Mouse (Mus musculus): ENCODE measurements around the gene Robo1. TPM values are rescaled to one million over a fixed set of nuclear protein-coding genes. Genes with fewer than 3 reads are reported as not detected.
A peak's percentile ranks its signal among the peaks of the same experiment; 100 is the strongest.

Gene Robo1
- polyA plus RNA-seq, 1 experiment from 2014 or later, result 41.4 TPM

DNA sequence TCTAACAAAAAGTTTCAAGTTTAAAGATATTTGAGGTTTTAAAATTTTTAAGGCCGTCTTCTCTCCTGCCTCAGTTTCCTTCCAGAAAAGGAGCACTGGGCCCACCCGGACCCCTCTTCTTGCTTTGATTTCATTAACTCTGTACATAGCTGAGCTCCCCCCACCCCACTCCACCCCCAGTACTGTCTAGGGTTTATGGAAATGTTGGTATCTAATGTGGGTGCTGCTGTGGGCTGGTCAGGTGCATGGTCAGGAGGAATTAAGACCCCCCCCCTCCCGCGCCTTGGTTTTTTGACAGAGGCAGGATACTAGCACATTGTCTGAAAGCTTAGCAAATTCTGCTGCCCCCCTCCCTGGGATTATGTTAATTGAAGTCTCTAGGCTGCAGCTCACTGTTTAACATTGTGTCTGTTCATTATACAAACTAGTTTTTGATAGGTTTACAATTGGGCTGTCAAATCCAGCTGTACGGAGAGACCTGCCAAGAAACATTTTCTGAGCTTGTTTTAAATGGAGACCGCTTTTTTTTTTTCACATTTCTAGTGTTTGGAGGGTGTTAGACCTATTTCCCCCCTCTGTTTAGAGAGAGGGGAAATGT is 620.5 kb downstream of the Robo1 start:
- Histone ChIP-seq H3K27ac (ENCODE audit: low read depth, low read length) (no peak overlapping the region), H3K4me1 (replicated peaks; ENCODE audit: control insufficient read depth, insufficient read depth, low read length) (peaks cover 7% of the 10 kb centered on the region; the same call in 1 of the 2 replicates), H3K9me3 (ENCODE audit: control insufficient read depth, low read length) (no peaks in the 10 kb centered on the region), H3K36me3 (ENCODE audit: control insufficient read depth, insufficient read depth, low read length) (no peaks in the 10 kb centered on the region), H3K9ac (ENCODE audit: low read length) (no peak overlapping the region), H3K27me3 (ENCODE audit: control insufficient read depth, insufficient read depth, low read length) (no peaks in the 10 kb centered on the region), H3K4me3 (ENCODE audit: low read depth, low read length) (no peak overlapping the region), H3K4me2 (ENCODE audit: low read depth, low read length, severe bottlenecking) (no peak overlapping the region)
- WGBS, result 48% methylated on average over 6 of the region's 6 CpGs
- peak; percentile 57; the same call in 1 of the 2 replicates for ATAC-seq (replicated peaks; ENCODE audit: low FRiP score)
- no peak for DNase-seq (ENCODE audit: low spot score)

- ATAC-seq (replicated peaks; ENCODE audit: low FRiP score) (no peak), DNase-seq (ENCODE audit: low spot score) (no peak)
- Histone ChIP-seq H3K4me1 (replicated peaks; ENCODE audit: control insufficient read depth, insufficient read depth, low read length) (0 out of 2 replicates have a peak, but pooled peaks cover 3% of the 10 kb centered on the region), H3K9ac (ENCODE audit: low read length) (no peak overlapping the region), H3K4me2 (ENCODE audit: low read depth, low read length, severe bottlenecking) (no peak overlapping the region), H3K27me3 (ENCODE audit: control insufficient read depth, insufficient read depth, low read length) (no peaks in the 10 kb centered on the region), H3K36me3 (ENCODE audit: control insufficient read depth, insufficient read depth, low read length) (no peaks in the 10 kb centered on the region), H3K4me3 (ENCODE audit: low read depth, low read length) (no peak overlapping the region), H3K9me3 (ENCODE audit: control insufficient read depth, low read length) (no peaks in the 10 kb centered on the region), H3K27ac (ENCODE audit: low read depth, low read length) (no peak overlapping the region)
- WGBS, result 80% methylated on average over 4 of the region's 4 CpGs
Measured at GRCm38 (mm10) chr16:72930871-72931270, 622.8 kb downstream of the Robo1 start.

DNA sequence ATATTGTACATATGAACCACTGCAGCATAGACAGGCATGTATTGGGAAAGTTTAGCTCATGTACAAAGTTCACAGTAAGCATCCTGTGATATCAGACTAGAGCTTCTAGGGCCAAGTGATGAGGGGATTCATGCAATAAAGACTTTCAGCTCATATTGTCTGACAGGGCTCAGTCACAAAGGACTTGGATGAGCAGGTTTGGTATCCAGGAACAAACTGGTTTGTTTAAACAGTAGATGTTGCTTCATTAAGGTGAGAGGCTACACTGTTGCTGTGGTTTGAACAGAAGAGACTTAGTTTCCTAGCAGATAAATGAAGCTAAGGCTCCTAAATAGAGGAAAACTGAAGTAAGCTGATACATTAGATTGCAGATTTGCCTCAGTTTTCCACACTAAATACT is 626.8 kb downstream of the Robo1 start:
- Histone ChIP-seq H3K9ac (ENCODE audit: low read length) (no peak overlapping the region), H3K4me1 (replicated peaks; ENCODE audit: control insufficient read depth, insufficient read depth, low read length) (no peaks in the 10 kb centered on the region), H3K27me3 (ENCODE audit: control insufficient read depth, insufficient read depth, low read length) (no peaks in the 10 kb centered on the region), H3K4me3 (ENCODE audit: low read depth, low read length) (no peak overlapping the region), H3K27ac (ENCODE audit: low read depth, low read length) (no peak overlapping the region), H3K9me3 (ENCODE audit: control insufficient read depth, low read length) (no peaks in the 10 kb centered on the region), H3K36me3 (ENCODE audit: control insufficient read depth, insufficient read depth, low read length) (no peaks in the 10 kb centered on the region), H3K4me2 (ENCODE audit: low read depth, low read length, severe bottlenecking) (no peak overlapping the region)
- DNase-seq (ENCODE audit: low spot score), result no peak
- ATAC-seq (replicated peaks; ENCODE audit: low FRiP score), result no peak

DNA sequence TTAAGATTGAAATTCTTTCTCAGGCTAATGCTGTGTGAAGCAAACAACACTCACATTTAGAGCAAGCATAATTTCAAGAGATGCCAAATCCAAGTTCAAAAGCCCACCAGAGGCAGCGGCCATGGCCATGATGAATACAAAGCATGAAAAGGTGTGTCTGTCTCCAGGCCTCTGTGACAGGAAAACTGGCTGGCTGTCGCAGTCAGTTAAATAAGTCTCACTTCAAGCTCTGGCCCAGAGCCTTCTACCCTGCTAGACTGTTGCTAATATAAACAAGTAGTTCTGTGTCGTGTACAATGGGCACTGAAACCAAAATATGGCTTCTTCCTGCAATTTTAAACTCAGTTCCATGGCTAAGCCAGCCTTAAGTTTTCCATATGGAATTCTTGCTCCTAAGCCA is 629.1 kb downstream of the Robo1 start:
- peak; percentile 51 for DNase-seq (ENCODE audit: low spot score)
- Histone ChIP-seq H3K36me3 (ENCODE audit: control insufficient read depth, insufficient read depth, low read length) (no peaks in the 10 kb centered on the region), H3K9me3 (ENCODE audit: control insufficient read depth, low read length) (no peaks in the 10 kb centered on the region), H3K4me2 (ENCODE audit: low read depth, low read length, severe bottlenecking) (no peak overlapping the region), H3K27ac (ENCODE audit: low read depth, low read length) (no peak overlapping the region), H3K4me1 (replicated peaks; ENCODE audit: control insufficient read depth, insufficient read depth, low read length) (no peaks in the 10 kb centered on the region), H3K9ac (ENCODE audit: low read length) (no peak overlapping the region), H3K27me3 (ENCODE audit: control insufficient read depth, insufficient read depth, low read length) (no peaks in the 10 kb centered on the region), H3K4me3 (ENCODE audit: low read depth, low read length) (no peak overlapping the region)
- no peak for ATAC-seq (replicated peaks; ENCODE audit: low FRiP score)
- WGBS, result 70% methylated on average over 3 of the region's 3 CpGs

DNA sequence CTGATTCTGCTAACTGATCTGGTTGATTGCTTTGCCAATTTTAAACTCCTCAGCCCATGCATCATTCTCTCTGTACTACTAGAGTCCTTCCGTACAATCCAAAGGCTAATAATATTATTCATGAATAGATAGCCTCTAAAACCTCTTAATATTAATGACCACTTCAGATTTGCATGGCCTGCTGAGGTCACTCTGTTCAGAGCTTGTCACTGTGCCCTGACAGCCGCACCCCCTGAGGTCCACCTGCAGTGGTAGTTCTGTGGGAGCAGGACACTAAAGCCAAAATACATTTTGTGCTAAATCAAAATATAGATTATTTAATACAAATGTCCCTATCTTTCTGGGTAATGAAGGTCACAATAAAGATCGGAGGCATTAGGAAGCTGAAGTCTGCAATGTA is 631.8 kb downstream of the Robo1 start:
- H3K9ac ChIP-seq (ENCODE audit: low read length), result no peak overlapping the region
- no peak overlapping the region for H3K4me2 ChIP-seq (ENCODE audit: low read depth, low read length, severe bottlenecking)
- H3K27ac ChIP-seq (ENCODE audit: low read depth, low read length), result no peak overlapping the region
- WGBS, result 77% methylated on average over 3 of the region's 3 CpGs
- no peaks in the 10 kb centered on the region for H3K4me1 ChIP-seq (replicated peaks; ENCODE audit: control insufficient read depth, insufficient read depth, low read length)
- no peaks in the 10 kb centered on the region for H3K27me3 ChIP-seq (ENCODE audit: control insufficient read depth, insufficient read depth, low read length)
- no peaks in the 10 kb centered on the region for H3K36me3 ChIP-seq (ENCODE audit: control insufficient read depth, insufficient read depth, low read length)
- no peaks in the 10 kb centered on the region for H3K9me3 ChIP-seq (ENCODE audit: control insufficient read depth, low read length)
- DNase-seq (ENCODE audit: low spot score) (no peak), ATAC-seq (replicated peaks; ENCODE audit: low FRiP score) (no peak)
- no peak overlapping the region for H3K4me3 ChIP-seq (ENCODE audit: low read depth, low read length)

GRCm38 (mm10) chr16:72940786-72941185 is 632.7 kb downstream of the Robo1 start:
- ATAC-seq (replicated peaks; ENCODE audit: low FRiP score) (no peak), DNase-seq (ENCODE audit: low spot score) (no peak)
- Histone ChIP-seq H3K9me3 (ENCODE audit: control insufficient read depth, low read length) (no peaks in the 10 kb centered on the region), H3K27ac (ENCODE audit: low read depth, low read length) (no peak overlapping the region), H3K4me3 (ENCODE audit: low read depth, low read length) (no peak overlapping the region), H3K9ac (ENCODE audit: low read length) (no peak overlapping the region), H3K36me3 (ENCODE audit: control insufficient read depth, insufficient read depth, low read length) (no peaks in the 10 kb centered on the region), H3K4me1 (replicated peaks; ENCODE audit: control insufficient read depth, insufficient read depth, low read length) (no peaks in the 10 kb centered on the region), H3K27me3 (ENCODE audit: control insufficient read depth, insufficient read depth, low read length) (no peaks in the 10 kb centered on the region), H3K4me2 (ENCODE audit: low read depth, low read length, severe bottlenecking) (no peak overlapping the region)
- 91% methylated on average over 8 of the region's 8 CpGs for WGBS

DNA sequence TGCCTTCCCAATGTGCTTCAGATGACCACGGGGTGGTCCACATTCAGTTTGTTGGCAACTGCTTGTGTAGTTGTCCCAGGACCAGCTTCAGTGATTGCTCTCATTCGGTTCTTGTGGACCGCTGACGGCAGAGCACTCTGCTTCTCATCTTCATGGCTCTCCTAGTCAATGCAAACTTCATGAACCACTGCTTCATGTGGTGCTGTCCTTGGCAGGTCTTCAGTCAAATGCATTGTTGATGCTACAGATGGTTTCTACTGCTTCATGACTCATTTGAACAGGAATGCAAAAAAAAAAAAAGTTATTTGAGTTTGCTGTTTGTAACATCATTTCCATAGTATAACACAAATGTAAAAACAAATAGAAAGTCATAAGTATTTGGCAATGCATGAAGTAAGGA is 636.3 kb downstream of the Robo1 start:
- H3K27me3 ChIP-seq (ENCODE audit: control insufficient read depth, insufficient read depth, low read length), result no peaks in the 10 kb centered on the region
- 93% methylated on average over 4 of the region's 4 CpGs for WGBS

GRCm38 (mm10) chr16:72951969-72952368 is 643.9 kb downstream of the Robo1 start:
- Histone ChIP-seq H3K36me3 (ENCODE audit: control insufficient read depth, insufficient read depth, low read length) (no peaks in the 10 kb centered on the region), H3K4me2 (ENCODE audit: low read depth, low read length, severe bottlenecking) (no peak overlapping the region), H3K4me3 (ENCODE audit: low read depth, low read length) (no peak overlapping the region), H3K9ac (ENCODE audit: low read length) (no peak overlapping the region), H3K9me3 (ENCODE audit: control insufficient read depth, low read length) (no peaks in the 10 kb centered on the region), H3K4me1 (replicated peaks; ENCODE audit: control insufficient read depth, insufficient read depth, low read length) (no peaks in the 10 kb centered on the region), H3K27ac (ENCODE audit: low read depth, low read length) (no peak overlapping the region), H3K27me3 (ENCODE audit: control insufficient read depth, insufficient read depth, low read length) (no peaks in the 10 kb centered on the region)
- ATAC-seq (replicated peaks; ENCODE audit: low FRiP score), result no peak
- 83% methylated on average over 6 of the region's 6 CpGs for WGBS
- DNase-seq (ENCODE audit: low spot score), result no peak

More for the DNA sequence above, 636.3 kb downstream of the Robo1 start:
- no peak overlapping the region for H3K4me3 ChIP-seq (ENCODE audit: low read depth, low read length)
- H3K4me1 ChIP-seq (replicated peaks; ENCODE audit: control insufficient read depth, insufficient read depth, low read length), result no peaks in the 10 kb centered on the region
- no peak for ATAC-seq (replicated peaks; ENCODE audit: low FRiP score)
- H3K27ac ChIP-seq (ENCODE audit: low read depth, low read length), result no peak overlapping the region
- no peak for DNase-seq (ENCODE audit: low spot score)
- no peaks in the 10 kb centered on the region for H3K36me3 ChIP-seq (ENCODE audit: control insufficient read depth, insufficient read depth, low read length)
- no peak overlapping the region for H3K4me2 ChIP-seq (ENCODE audit: low read depth, low read length, severe bottlenecking)
- H3K9ac ChIP-seq (ENCODE audit: low read length), result no peak overlapping the region
- H3K9me3 ChIP-seq (ENCODE audit: control insufficient read depth, low read length), result no peaks in the 10 kb centered on the region

DNA sequence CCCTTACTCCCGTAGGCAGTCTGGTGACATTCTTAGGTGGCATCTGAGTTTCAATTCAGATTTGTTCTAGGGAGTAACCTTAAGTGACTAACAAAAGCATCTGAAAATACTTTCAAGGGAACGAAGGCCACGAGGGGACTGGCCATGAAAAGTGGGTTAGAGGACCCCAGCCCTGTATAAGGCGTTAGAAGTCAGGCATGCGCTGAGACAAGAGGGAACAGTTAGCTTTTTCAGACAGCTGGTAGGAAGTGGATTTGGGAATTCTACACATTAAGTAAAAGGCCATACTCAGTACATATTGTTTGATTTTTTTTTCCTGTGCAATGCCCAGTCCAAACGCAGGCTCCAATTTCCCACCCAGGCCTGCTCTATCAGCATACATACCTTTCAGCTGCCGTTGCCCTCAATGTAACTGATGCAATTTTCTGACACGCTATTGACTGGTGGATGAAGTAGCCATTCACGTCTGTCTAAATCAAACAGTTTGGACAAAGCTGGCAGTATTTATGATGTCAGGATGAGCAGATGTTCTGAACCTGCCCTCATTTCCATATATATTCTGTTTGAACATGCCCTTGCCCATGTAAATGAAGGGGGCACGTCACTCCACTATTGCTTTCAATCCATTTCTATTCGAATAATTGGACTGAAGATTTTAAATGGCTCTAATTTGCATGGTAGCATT is 651.1 kb downstream of the Robo1 start:
- Histone ChIP-seq H3K4me3 (ENCODE audit: low read depth, low read length) (no peak overlapping the region), H3K9ac (ENCODE audit: low read length) (no peak overlapping the region), H3K4me1 (replicated peaks; ENCODE audit: control insufficient read depth, insufficient read depth, low read length) (no peaks in the 10 kb centered on the region; the same call in 1 of the 2 replicates), H3K27ac (ENCODE audit: low read depth, low read length) (peak overlapping the region; percentile 50; the same call in 1 of the 2 replicates), H3K9me3 (ENCODE audit: control insufficient read depth, low read length) (no peaks in the 10 kb centered on the region), H3K4me2 (ENCODE audit: low read depth, low read length, severe bottlenecking) (no peak overlapping the region), H3K27me3 (ENCODE audit: control insufficient read depth, insufficient read depth, low read length) (no peaks in the 10 kb centered on the region), H3K36me3 (ENCODE audit: control insufficient read depth, insufficient read depth, low read length) (no peaks in the 10 kb centered on the region)
- 64% methylated on average over 11 of the region's 11 CpGs for WGBS
- ATAC-seq (replicated peaks; ENCODE audit: low FRiP score) (peak; percentile 89), DNase-seq (ENCODE audit: low spot score) (no peak)

Data from forebrain, embryonic 11.5 days (tissue).